Mouse (Mus musculus): ENCODE measurements around the gene Dap3.
"Not testable (repeated sequence)": the region's sequence is repeated elsewhere in the genome, so short reads cannot be mapped to it uniquely, and the experiment has no call there.

Gene Dap3

DNA sequence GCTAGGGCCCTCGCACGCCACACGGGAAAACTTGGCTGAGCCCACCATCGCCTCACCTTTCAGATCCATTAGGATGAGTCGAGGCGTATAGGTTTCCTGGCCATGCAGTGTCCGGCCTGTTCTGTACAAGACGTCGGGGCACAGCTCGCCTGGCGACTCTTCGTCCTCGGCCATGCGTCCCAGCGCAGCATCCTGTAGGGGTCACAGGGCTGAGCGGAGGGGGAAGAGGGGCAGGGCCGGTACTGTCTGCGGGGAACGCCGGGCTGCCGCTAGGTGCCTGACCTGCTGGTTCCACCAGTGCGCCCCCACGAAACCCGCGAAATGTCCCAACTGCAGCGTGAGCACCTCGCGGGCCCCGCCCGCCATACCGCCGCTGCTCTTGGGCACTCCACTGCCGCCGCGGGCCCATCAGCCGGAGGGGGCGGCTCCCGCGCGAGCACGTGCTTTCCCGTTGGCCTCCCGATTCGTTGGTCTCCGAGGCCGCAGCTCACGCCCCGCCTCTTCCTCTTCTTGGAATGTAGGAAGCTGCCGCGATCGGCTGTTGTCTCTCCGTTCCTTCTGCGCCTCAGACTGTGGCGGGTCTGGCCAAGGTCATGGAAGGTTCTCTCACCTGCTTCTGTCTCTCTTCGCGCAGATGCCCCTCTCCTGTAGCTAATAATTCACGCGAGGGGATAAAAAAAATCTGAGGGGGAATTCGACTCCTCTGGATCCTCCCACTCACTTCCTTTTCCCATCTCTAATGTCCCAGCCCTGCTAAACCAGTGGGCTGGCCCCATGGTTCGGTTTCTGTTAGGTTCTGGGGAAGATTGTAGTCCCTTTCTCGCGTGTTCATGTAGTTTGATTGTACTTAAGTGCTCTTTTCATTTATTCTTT lies 37.2 kb downstream of the Dap3 start, which contains the start of gene Msto1:
Msto1 (minus strand) TSS at position 489 of the 873 bp plus-strand sequence.
- DNase-seq (ENCODE audit: low read depth, low spot score): peak; percentile 86

DNA sequence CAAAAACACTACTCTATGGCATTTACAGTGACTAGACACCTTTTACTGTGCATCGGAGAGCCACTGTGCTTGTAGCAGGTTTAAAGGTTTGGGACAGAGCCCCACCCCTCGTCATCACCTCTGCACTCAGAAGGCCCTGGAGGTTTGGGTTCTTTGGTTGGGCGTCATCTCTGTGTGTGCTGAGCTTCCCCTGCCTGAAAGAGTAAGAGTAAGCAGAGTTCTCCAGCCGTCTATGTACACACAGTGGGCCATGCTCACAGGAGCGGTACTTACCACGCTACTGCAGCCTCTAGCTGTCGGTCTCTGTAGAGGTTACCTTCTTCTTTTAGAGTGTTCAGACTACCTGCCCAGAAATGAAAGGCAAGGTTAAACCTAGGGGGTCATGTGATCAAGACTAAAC lies 38.4 kb downstream of the Dap3 start:
- no peak for DNase-seq (ENCODE audit: low read depth, low spot score)

DNA sequence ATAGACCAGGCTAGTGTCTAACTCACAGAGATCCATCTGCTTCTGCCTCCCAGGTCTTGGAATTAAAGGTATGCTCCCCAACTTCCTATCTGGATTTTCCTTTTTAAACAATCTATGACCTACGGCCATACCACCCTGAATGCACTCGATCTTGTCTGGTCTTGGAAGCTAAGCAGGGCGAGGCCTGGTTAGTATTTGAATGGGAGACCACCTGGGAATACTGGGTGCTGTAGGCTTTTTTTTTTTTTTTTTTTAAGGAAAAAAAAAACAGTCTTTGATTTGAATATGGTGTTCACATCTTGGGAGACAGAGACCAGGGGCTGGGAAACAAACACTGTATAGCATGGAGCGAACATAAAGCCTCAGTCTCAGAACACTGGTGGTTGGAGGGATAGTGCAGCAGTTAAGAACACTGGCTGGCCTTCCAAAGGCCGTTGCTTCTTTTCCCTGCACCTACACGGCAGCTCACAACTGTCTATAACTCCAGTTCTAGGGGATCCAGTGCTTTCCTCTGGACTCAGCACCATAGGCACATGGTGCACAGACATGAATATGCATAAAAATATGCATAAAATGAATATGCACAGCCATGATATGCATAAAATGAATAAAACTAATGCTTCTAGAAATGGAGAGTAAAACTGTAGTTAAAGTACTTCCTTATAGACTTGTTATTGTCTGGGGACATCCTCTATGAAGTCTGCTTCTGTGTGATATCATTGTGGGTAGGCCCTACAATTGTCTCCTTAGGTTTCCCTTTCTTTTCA lies 44.4 kb downstream of the Dap3 start:
- DNase-seq (ENCODE audit: low read depth, low spot score): no peak

DNA sequence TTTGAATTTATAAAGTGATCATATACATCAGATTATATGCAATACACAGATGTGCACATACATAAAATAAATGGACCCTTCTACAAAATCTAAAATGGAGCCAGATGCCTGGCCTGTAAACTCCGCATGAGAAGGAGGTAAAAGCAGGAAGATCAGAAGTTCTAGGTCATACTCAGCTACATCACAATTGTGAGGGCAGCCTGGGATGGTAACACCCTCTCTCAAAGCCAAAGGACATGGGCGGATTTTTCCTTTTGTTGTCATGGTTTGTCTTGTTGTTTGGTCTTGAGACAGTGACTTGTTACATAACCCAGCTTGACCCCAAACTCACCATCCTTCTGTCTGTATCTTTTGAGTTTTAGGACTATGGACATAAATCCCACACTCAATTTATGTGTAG lies 45.2 kb downstream of the Dap3 start:
- no peak for DNase-seq (ENCODE audit: low read depth, low spot score)

DNA sequence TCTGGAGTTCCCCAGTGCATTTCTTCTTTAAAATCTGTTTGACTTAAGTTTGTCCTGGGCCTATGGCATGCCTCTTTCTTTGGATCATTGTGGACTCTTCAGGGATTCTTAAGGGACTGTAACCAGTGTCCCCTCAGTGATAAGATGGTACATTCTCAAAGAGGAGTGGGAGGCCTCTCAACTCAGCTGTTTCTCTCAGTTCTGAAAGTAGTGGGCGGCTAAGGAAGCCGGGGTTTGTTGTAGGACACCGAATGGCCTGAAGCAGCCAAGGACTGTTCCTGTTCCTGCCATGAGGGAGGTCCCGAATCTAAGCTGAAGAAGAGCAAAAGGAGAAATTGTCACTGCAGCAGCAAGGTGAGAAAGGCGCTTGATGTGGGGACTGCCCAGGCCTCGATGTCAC lies 45.8 kb downstream of the Dap3 start:
- peak; percentile 46 for DNase-seq (ENCODE audit: low read depth, low spot score)

DNA sequence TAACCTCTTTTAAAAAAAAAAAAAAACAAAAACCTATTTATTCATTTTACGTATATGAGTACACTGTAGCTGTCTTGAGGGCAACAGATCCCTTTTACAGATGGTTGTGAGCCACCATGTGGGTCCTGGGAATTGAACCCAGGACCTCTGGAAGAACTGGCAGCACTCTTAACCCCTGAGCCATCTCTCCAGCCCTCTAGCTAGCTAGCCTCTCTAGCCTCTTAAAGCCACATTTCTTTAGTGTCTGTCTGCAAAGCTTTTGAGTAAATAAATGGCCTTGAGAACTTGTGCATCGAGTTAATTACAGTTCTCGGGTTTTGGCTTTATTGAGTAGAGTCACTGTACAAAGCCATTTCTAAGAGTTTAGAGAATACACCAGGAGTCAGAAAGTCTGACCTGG lies 46.2 kb downstream of the Dap3 start:
- DNase-seq (ENCODE audit: low read depth, low spot score): no peak

DNA sequence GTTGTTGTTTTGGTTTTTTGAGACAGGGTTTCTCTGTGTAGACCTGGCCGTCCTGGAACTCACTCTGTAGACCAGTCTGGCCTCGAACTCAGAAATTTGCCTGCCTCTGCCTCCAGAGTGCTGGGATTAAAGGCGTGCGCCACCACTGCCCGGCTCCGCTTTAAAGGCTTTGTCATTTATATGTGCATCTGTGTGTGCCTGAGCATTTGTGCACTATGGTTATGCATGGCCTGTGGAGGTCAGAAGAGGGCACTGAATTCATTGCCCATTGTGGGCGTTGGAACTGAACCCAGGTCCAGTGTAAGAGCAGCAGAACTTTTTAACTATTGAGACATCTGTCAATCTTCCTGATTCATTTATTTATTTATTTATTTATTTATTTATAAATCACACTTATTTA lies 58.0 kb downstream of the Dap3 start:
- not testable (repeated sequence) for DNase-seq (ENCODE audit: low read depth, low spot score)

DNA sequence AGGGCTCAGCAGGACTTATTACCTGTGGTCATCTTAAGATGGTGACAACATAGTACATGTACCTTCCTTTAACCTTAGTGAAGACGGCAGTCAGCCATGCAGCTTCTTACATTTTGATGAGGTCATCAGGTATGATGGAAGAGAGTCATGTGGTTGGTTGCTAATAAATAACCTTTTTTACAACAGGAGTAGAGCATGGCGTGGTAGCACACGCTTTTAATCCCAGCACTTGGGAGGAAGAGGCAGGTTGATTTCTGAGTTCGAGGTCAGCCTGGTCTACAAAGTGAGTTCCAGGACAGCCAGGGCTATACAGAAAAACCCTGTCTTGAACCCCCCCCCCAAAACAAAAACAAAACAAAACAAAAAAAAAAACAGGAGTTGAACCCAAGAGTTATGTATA lies 68.4 kb downstream of the Dap3 start:
- DNase-seq (ENCODE audit: low read depth, low spot score): not testable (repeated sequence)

Measured in telencephalon, adult 2 months (tissue).